Mouse (Mus musculus): ENCODE measurements around the gene Avp. TPM values are rescaled to one million over a fixed set of nuclear protein-coding genes. Genes with fewer than 3 reads are reported as not detected.
"Not testable (repeated sequence)": the region's sequence is repeated elsewhere in the genome, so short reads cannot be mapped to it uniquely, and the experiment has no call there.

The Avp gene
- total RNA-seq, 2 experiments from 2014 or later, result not detected

- ATAC-seq (replicated peaks; ENCODE audit: low FRiP score, poor library complexity, severe bottlenecking), result not testable (repeated sequence)
Measured at GRCm38 (mm10) chr2:130576564-130576963, 5.8 kb downstream of the Avp start.

GRCm38 (mm10) chr2:130575873-130576272 is 6.5 kb downstream of the Avp start, which contains the start of gene Oxt:
TSS of gene Oxt (plus strand) at chr2:130576173.
- no peak for ATAC-seq (replicated peaks; ENCODE audit: low FRiP score, poor library complexity, severe bottlenecking)

GRCm38 (mm10) chr2:130574960-130575359 is 7.4 kb downstream of the Avp start:
- ATAC-seq (replicated peaks; ENCODE audit: low FRiP score, poor library complexity, severe bottlenecking), result no peak

GRCm38 (mm10) chr2:130569926-130570325 is 12.4 kb downstream of the Avp start:
- no peak for ATAC-seq (replicated peaks; ENCODE audit: low FRiP score, poor library complexity, severe bottlenecking)

- no peak for ATAC-seq (replicated peaks; ENCODE audit: low FRiP score, poor library complexity, severe bottlenecking)
Measured at GRCm38 (mm10) chr2:130568921-130569320, 13.4 kb downstream of the Avp start.

GRCm38 (mm10) chr2:130564983-130565382 is 17.4 kb downstream of the Avp start:
- no peak for ATAC-seq (replicated peaks; ENCODE audit: low FRiP score, poor library complexity, severe bottlenecking)

GRCm38 (mm10) chr2:130564063-130564462 is 18.3 kb downstream of the Avp start:
- no peak for ATAC-seq (replicated peaks; ENCODE audit: low FRiP score, poor library complexity, severe bottlenecking)

- peak; percentile 96 for ATAC-seq (replicated peaks; ENCODE audit: low FRiP score, poor library complexity, severe bottlenecking)
Measured at GRCm38 (mm10) chr2:130563212-130564055, 18.9 kb downstream of the Avp start, which contains the start of gene Mrps26. TSS of gene Mrps26 (plus strand) at chr2:130563742.

GRCm38 (mm10) chr2:130558015-130558414 is 24.3 kb downstream of the Avp start:
- no peak for ATAC-seq (replicated peaks; ENCODE audit: low FRiP score, poor library complexity, severe bottlenecking)

- no peak for ATAC-seq (replicated peaks; ENCODE audit: low FRiP score, poor library complexity, severe bottlenecking)
Measured at GRCm38 (mm10) chr2:130557462-130557861, 24.9 kb downstream of the Avp start.

GRCm38 (mm10) chr2:130556292-130556691 is 26.1 kb downstream of the Avp start:
- ATAC-seq (replicated peaks; ENCODE audit: low FRiP score, poor library complexity, severe bottlenecking), result no peak

- no peak for ATAC-seq (replicated peaks; ENCODE audit: low FRiP score, poor library complexity, severe bottlenecking)
Measured at GRCm38 (mm10) chr2:130554841-130555240, 27.5 kb downstream of the Avp start.

GRCm38 (mm10) chr2:130546957-130547356 is 35.4 kb downstream of the Avp start:
- no peak for ATAC-seq (replicated peaks; ENCODE audit: low FRiP score, poor library complexity, severe bottlenecking)

- ATAC-seq (replicated peaks; ENCODE audit: low FRiP score, poor library complexity, severe bottlenecking), result no peak
Measured at GRCm38 (mm10) chr2:130540266-130540665, 42.1 kb downstream of the Avp start.

GRCm38 (mm10) chr2:130538876-130539546 is 43.3 kb downstream of the Avp start:
- ATAC-seq (replicated peaks; ENCODE audit: low FRiP score, poor library complexity, severe bottlenecking), result no peak

- no peak for ATAC-seq (replicated peaks; ENCODE audit: low FRiP score, poor library complexity, severe bottlenecking)
Measured at GRCm38 (mm10) chr2:130536890-130537289, 45.5 kb downstream of the Avp start.

- ATAC-seq (replicated peaks; ENCODE audit: low FRiP score, poor library complexity, severe bottlenecking), result no peak
Measured at GRCm38 (mm10) chr2:130535017-130535416, 47.3 kb downstream of the Avp start.

GRCm38 (mm10) chr2:130532201-130532600 is 50.2 kb downstream of the Avp start:
- ATAC-seq (replicated peaks; ENCODE audit: low FRiP score, poor library complexity, severe bottlenecking), result no peak; the same call in 1 of the 2 replicates
